Mouse (Mus musculus): ENCODE measurements around the gene Itgal.
"Not testable (repeated sequence)": the region's sequence is repeated elsewhere in the genome, so short reads cannot be mapped to it uniquely, and the experiment has no call there.

The Itgal gene

GRCm38 (mm10) chr7:127296098-127296497 is at the start of gene Itgal:
Itgal (plus strand) TSS chr7:127296260.
- DNase-seq (ENCODE audit: low spot score): no peak

- DNase-seq (ENCODE audit: low spot score): not testable (repeated sequence)
Observed at GRCm38 (mm10) chr7:127250511-127250910, 45.5 kb upstream of the Itgal start.

- no peak for DNase-seq (ENCODE audit: low spot score)
Observed at GRCm38 (mm10) chr7:127252414-127252813, 43.6 kb upstream of the Itgal start.

GRCm38 (mm10) chr7:127253341-127253740 is 42.7 kb upstream of the Itgal start:
- DNase-seq (ENCODE audit: low spot score): no peak

GRCm38 (mm10) chr7:127253821-127254769 is 42.0 kb upstream of the Itgal start:
- DNase-seq (ENCODE audit: low spot score): peak; percentile 91

- DNase-seq (ENCODE audit: low spot score): no peak
Observed at GRCm38 (mm10) chr7:127255008-127255407, 41.1 kb upstream of the Itgal start.

- DNase-seq (ENCODE audit: low spot score): no peak
Observed at GRCm38 (mm10) chr7:127255965-127256364, 40.1 kb upstream of the Itgal start.

GRCm38 (mm10) chr7:127256518-127256917 is 39.5 kb upstream of the Itgal start:
- DNase-seq (ENCODE audit: low spot score): no peak

- no peak for DNase-seq (ENCODE audit: low spot score)
Observed at GRCm38 (mm10) chr7:127259186-127259905, 36.7 kb upstream of the Itgal start.

- DNase-seq (ENCODE audit: low spot score): peak; percentile 89
Observed at GRCm38 (mm10) chr7:127260309-127261111, 35.5 kb upstream of the Itgal start, which contains the start of gene Dctpp1. Dctpp1 (minus strand) TSS chr7:127260709.

- no peak for DNase-seq (ENCODE audit: low spot score)
Observed at GRCm38 (mm10) chr7:127262218-127262961, 33.7 kb upstream of the Itgal start.

GRCm38 (mm10) chr7:127263526-127263925 is 32.5 kb upstream of the Itgal start:
- DNase-seq (ENCODE audit: low spot score): no peak

GRCm38 (mm10) chr7:127270256-127270655 is 25.8 kb upstream of the Itgal start:
- DNase-seq (ENCODE audit: low spot score): no peak

GRCm38 (mm10) chr7:127270666-127271065 is 25.4 kb upstream of the Itgal start:
- DNase-seq (ENCODE audit: low spot score): no peak

- no peak for DNase-seq (ENCODE audit: low spot score)
Observed at GRCm38 (mm10) chr7:127271093-127271492, 25.0 kb upstream of the Itgal start.

GRCm38 (mm10) chr7:127272566-127272965 is 23.5 kb upstream of the Itgal start:
- DNase-seq (ENCODE audit: low spot score): no peak

- DNase-seq (ENCODE audit: low spot score): peak; percentile 35
Observed at GRCm38 (mm10) chr7:127273118-127273923, 22.7 kb upstream of the Itgal start.

- peak; percentile 93 for DNase-seq (ENCODE audit: low spot score)
Observed at GRCm38 (mm10) chr7:127273925-127274789, 21.9 kb upstream of the Itgal start, which contains the start of gene Sephs2. Sephs2 (minus strand) TSS chr7:127274055.

GRCm38 (mm10) chr7:127276519-127276961 is 19.5 kb upstream of the Itgal start:
- no peak for DNase-seq (ENCODE audit: low spot score)

All from urinary bladder, postnatal 25 days (tissue).